Mouse (Mus musculus): ENCODE results near the gene Kazald1. TPM values are rescaled to one million over a fixed set of nuclear protein-coding genes. Genes with fewer than 3 reads are reported as not detected.

Gene Kazald1
- polyA plus RNA-seq, 1 experiment from 2014 or later: 64.9 TPM

DNA sequence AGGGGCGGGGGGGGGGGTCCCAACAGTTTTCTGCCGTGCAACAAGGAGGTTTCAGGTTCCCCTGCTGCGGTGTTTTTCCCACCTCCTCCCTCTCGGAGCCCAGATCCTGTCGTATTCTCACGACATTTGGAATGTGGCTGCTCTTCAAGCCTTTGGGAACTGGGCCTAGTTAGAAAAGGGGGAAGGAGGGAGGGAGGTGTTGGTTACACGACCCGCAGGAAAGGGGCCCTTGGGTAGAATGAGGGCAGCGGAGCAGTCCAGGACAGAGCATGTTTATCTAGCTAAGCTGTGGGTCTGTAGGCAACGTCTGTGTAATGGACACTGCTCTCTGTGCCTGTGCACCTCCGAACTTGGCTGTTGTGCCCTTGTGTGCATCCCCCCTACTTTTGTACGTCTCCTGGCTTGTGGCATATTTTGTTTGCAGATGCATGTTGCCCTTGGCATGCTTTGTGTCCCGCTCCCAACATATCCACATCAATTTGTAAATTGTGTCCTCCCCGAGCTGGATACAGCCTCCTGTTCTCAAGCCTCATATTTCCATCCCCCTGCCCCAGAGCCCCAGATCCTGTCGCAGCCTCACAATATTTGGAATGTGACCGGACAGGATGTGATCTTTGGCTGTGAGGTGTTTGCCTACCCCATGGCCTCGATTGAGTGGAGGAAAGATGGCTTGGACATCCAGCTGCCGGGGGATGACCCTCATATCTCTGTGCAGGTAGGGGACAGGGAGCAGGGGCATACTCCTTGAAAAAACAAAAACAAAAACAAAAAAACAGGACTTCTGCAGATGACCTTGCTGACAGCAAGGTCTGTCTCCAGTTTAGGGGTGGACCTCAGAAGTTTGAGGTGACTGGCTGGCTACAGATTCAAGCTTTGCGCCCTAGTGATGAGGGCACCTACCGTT, 3.0 kb downstream of the Kazald1 start:
- H3K36me3 ChIP-seq (ENCODE audit: control insufficient read depth, insufficient read depth, low read length): no peaks in the 10 kb centered on the region
- DNase-seq (ENCODE audit: low spot score) (peak; percentile 67), ATAC-seq (ENCODE audit: low read depth) (no peak)
- peaks cover 39% of the 10 kb centered on the region for H3K4me1 ChIP-seq (ENCODE audit: control insufficient read depth, insufficient read depth, low read length)
- peak overlapping the region; percentile 51 for H3K4me3 ChIP-seq (ENCODE audit: low read depth, low read length)
- 0 out of 2 replicates have a peak overlapping the region, but pooled peaks have one; percentile 26 for H3K9ac ChIP-seq (ENCODE audit: low read depth, low read length)
- WGBS: 7% methylated on average over 20 of the region's 20 CpGs
- H3K27ac ChIP-seq (replicated peaks; ENCODE audit: low read depth, low read length): no peak overlapping the region
- peaks cover 53% of the 10 kb centered on the region for H3K27me3 ChIP-seq (replicated peaks; ENCODE audit: control insufficient read depth, insufficient read depth, low read length)
- no peaks in the 10 kb centered on the region for H3K9me3 ChIP-seq (ENCODE audit: control insufficient read depth, low read length)
- H3K4me2 ChIP-seq (ENCODE audit: low read depth, low read length): peak overlapping the region; percentile 99

DNA sequence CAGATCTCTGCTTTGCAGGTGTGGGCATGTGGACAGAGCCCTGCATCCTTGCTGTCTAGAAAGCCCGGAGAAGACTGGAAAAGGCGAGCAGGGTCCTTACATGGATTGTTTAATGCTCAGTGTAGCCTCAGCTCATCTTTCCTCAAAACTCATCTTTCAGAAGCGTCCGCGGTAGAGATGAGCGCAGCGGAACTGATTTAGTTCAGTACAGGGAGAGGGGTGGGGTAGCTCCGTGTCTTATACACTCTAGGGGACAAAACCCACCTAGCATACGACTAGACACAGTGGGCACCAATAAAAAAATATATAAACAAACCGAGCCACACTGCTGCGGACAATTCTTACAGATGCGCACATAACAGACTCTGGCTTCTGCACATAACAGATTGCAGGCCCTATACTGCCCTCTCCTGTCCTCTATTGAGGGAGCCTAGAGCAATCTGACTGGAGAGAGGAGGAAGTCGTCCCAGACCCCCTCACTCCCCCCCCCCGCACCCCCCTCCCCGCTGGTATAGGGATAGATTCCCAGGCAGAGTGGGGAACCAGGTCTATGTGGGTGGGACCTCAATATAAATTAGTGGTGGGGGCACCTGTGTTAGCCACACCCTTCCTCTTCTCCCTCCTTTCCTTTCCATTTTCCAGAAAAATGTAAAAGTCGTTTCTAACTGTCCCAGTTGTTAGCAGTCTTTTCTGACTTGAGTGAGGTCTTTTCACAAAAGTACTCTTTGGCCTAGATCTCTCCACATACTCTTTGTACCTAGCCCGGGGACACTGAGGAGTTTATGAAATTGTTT, 4.1 kb downstream of the Kazald1 start:
- Histone ChIP-seq H3K4me3 (ENCODE audit: low read depth, low read length) (peak overlapping the region; percentile 22), H3K4me1 (ENCODE audit: control insufficient read depth, insufficient read depth, low read length) (peaks cover 36% of the 10 kb centered on the region), H3K27me3 (replicated peaks; ENCODE audit: control insufficient read depth, insufficient read depth, low read length) (peaks cover 59% of the 10 kb centered on the region), H3K27ac (replicated peaks; ENCODE audit: low read depth, low read length) (peak overlapping the region; percentile 70; the same call in 1 of the 2 replicates), H3K4me2 (ENCODE audit: low read depth, low read length) (peak overlapping the region; percentile 99), H3K9ac (ENCODE audit: low read depth, low read length) (peak overlapping the region; percentile 50; the same call in 1 of the 2 replicates), H3K9me3 (ENCODE audit: control insufficient read depth, low read length) (no peaks in the 10 kb centered on the region), H3K36me3 (ENCODE audit: control insufficient read depth, insufficient read depth, low read length) (no peaks in the 10 kb centered on the region)
- peak; percentile 81 for DNase-seq (ENCODE audit: low spot score)
- no peak; the same call in 1 of the 2 replicates for ATAC-seq (ENCODE audit: low read depth)
- 4% methylated on average over 15 of the region's 17 CpGs for WGBS

DNA sequence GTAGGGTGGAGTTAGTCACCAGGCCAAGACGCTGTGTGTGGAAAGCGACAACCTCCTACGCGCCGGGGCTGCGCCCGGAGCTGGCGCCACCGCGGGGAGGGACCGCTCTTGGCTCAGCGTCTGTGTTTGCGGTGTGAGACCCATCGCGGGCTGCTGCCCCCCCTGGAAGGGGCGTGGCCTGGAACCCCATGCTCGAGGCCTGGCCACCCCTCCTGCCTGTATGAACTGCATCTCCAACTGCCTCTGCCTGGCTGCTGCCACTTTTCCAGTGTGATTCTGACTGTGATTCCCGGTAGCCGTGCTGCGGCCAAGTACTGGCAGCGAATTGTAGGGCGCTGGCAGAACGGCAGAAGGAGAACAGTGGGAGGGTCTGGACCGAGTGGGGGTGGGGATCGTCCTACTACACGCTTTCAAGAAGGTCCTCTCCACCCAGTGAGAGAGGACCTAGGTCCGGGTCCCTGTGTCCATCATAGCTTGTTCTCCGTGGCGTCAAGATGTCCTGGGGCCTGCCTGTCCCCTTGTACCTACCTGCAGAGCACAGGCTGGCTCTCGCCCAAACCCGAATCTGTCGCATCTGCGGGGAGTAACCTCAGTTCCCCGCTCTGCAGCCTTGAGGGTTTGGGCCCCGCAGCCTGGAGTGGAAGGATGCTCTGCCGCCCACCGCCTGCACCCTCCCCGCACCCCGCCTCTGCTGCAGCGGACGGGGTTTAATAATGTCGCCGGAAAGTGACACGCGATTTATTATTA, 4.9 kb downstream of the Kazald1 start:
- Histone ChIP-seq H3K27me3 (replicated peaks; ENCODE audit: control insufficient read depth, insufficient read depth, low read length) (peaks cover 60% of the 10 kb centered on the region), H3K4me3 (ENCODE audit: low read depth, low read length) (peak overlapping the region; percentile 22), H3K36me3 (ENCODE audit: control insufficient read depth, insufficient read depth, low read length) (no peaks in the 10 kb centered on the region), H3K9ac (ENCODE audit: low read depth, low read length) (peak overlapping the region; percentile 50), H3K9me3 (ENCODE audit: control insufficient read depth, low read length) (no peaks in the 10 kb centered on the region), H3K4me1 (ENCODE audit: control insufficient read depth, insufficient read depth, low read length) (peaks cover 36% of the 10 kb centered on the region), H3K27ac (replicated peaks; ENCODE audit: low read depth, low read length) (peak overlapping the region; percentile 70), H3K4me2 (ENCODE audit: low read depth, low read length) (peak overlapping the region; percentile 99)
- DNase-seq (ENCODE audit: low spot score) (peak; percentile 84), ATAC-seq (ENCODE audit: low read depth) (peak; percentile 28)
- 1% methylated on average over 45 of the region's 45 CpGs for WGBS

DNA sequence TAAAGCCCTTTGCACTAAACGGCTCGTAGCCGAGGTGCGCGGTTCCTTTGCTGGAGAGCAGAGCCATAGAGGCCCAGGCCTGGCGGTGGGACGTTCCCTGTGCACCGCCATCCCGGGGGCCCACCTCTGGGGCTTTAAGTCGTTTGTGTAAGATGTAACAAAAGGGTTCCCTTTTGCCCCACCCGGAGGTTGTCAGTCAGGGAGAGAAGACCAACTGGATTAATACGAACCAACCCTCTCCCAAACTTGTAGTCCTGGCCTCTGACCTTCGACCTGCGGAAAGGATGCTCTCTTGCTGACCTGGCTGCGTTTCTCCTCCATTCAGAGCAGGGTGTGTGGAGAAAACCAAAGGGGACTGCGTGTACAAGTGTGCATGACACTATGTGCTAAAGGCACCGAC, 5.7 kb downstream of the Kazald1 start:
- 3% methylated on average over 17 of the region's 17 CpGs for WGBS
- peak overlapping the region; percentile 99 for H3K4me2 ChIP-seq (ENCODE audit: low read depth, low read length)
- peaks cover 33% of the 10 kb centered on the region for H3K4me1 ChIP-seq (ENCODE audit: control insufficient read depth, insufficient read depth, low read length)
- H3K9ac ChIP-seq (ENCODE audit: low read depth, low read length): peak overlapping the region; percentile 50
- DNase-seq (ENCODE audit: low spot score) (no peak), ATAC-seq (ENCODE audit: low read depth) (no peak)
- H3K36me3 ChIP-seq (ENCODE audit: control insufficient read depth, insufficient read depth, low read length): no peaks in the 10 kb centered on the region
- H3K4me3 ChIP-seq (ENCODE audit: low read depth, low read length): peak overlapping the region; percentile 22
- H3K9me3 ChIP-seq (ENCODE audit: control insufficient read depth, low read length): no peaks in the 10 kb centered on the region
- peaks cover 62% of the 10 kb centered on the region for H3K27me3 ChIP-seq (replicated peaks; ENCODE audit: control insufficient read depth, insufficient read depth, low read length)
- no peak overlapping the region for H3K27ac ChIP-seq (replicated peaks; ENCODE audit: low read depth, low read length)

DNA sequence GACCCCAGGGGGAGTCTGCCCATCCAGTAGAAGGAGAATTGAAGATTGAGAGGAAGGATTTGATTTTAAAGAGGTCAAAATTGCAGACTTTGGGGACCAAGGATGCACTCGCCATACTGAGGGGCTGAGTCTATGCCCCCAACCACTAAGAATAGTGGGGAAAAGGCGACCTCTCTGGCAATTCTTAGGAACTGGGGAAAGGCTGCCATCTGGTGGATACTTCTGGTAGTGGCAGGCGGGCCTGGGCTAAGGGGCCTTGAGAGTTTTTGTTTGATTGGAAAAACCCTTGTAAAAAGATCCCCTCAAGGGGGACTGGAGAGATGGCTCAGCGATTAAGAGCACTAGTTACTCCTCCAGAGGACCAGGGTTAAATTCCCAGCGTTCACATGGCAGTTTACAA, 6.2 kb downstream of the Kazald1 start:
- Histone ChIP-seq H3K27me3 (replicated peaks; ENCODE audit: control insufficient read depth, insufficient read depth, low read length) (peaks cover 57% of the 10 kb centered on the region), H3K36me3 (ENCODE audit: control insufficient read depth, insufficient read depth, low read length) (no peaks in the 10 kb centered on the region), H3K27ac (replicated peaks; ENCODE audit: low read depth, low read length) (no peak overlapping the region), H3K4me3 (ENCODE audit: low read depth, low read length) (peak overlapping the region; percentile 22; the same call in 1 of the 2 replicates), H3K4me1 (ENCODE audit: control insufficient read depth, insufficient read depth, low read length) (peaks cover 27% of the 10 kb centered on the region), H3K9me3 (ENCODE audit: control insufficient read depth, low read length) (no peaks in the 10 kb centered on the region), H3K9ac (ENCODE audit: low read depth, low read length) (0 out of 2 replicates have a peak overlapping the region, but pooled peaks have one; percentile 50), H3K4me2 (ENCODE audit: low read depth, low read length) (peak overlapping the region; percentile 99)
- no peak for ATAC-seq (ENCODE audit: low read depth)
- peak; percentile 60 for DNase-seq (ENCODE audit: low spot score)
- 3% methylated on average over 5 of the region's 5 CpGs for WGBS

DNA sequence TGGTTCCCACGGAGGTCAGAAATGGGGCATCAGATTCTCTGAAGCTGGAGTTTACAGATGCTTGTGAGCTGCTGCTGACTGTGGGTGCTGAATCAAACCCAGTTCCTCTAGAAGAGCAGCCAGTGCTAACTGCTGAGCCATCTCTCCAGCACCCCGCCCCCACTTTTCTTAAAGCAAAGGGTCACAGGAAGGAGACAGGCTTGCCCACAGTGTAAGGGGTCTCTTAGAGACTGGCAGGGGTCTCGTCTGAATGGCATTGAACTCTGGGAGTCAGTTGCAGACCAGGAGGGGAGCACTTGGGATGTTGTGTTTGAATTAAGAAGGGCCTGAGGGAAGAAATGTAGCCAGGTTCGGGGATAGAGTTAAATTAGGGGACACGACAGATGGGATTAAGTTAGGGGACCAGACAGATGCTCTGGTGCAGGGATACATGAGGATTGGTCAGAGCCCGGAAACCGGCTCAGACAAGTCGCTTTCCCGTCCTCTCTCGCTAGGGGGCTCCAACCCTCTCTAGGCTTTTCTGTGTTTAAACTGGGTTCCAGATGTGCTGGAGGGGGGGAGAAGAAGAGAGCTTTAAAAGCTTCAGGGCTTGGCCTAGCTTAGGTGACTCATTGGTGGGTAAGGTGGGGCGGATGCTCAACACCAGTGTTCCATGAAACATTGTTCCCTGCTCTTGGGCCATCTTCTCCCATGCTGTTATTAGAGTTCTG, 7.0 kb downstream of the Kazald1 start:
- Histone ChIP-seq H3K4me2 (ENCODE audit: low read depth, low read length) (no peak overlapping the region), H3K9ac (ENCODE audit: low read depth, low read length) (no peak overlapping the region), H3K4me3 (ENCODE audit: low read depth, low read length) (no peak overlapping the region), H3K27ac (replicated peaks; ENCODE audit: low read depth, low read length) (no peak overlapping the region), H3K4me1 (ENCODE audit: control insufficient read depth, insufficient read depth, low read length) (peaks cover 20% of the 10 kb centered on the region), H3K27me3 (replicated peaks; ENCODE audit: control insufficient read depth, insufficient read depth, low read length) (peaks cover 50% of the 10 kb centered on the region), H3K9me3 (ENCODE audit: control insufficient read depth, low read length) (no peaks in the 10 kb centered on the region), H3K36me3 (ENCODE audit: control insufficient read depth, insufficient read depth, low read length) (no peaks in the 10 kb centered on the region)
- peak; percentile 51 for DNase-seq (ENCODE audit: low spot score)
- ATAC-seq (ENCODE audit: low read depth): no peak
- WGBS: 13% methylated on average over 11 of the region's 11 CpGs

DNA sequence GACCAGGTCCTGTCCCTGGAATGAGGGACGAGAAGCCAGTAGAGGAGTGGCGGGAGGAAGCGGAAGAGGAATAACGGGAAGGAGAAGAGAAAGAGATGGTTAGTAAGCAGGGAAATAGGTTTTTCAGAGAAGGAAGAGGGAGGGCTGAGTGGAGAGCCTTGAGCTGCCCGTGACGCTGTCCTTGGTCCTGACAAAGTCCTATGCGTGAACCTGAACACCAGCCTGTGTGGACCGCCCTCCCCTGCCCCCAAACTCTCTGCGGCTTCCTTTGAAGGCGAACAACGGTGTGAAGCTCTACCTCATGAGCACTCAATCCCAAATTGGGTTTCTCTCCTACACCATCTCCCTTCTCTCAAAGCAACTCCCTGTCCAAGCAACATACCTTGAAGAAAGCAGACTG, 22.8 kb downstream of the Kazald1 start:
- Histone ChIP-seq H3K4me3 (ENCODE audit: low read depth, low read length) (no peak overlapping the region), H3K36me3 (ENCODE audit: control insufficient read depth, insufficient read depth, low read length) (no peaks in the 10 kb centered on the region), H3K9ac (ENCODE audit: low read depth, low read length) (no peak overlapping the region), H3K27ac (replicated peaks; ENCODE audit: low read depth, low read length) (no peak overlapping the region), H3K27me3 (replicated peaks; ENCODE audit: control insufficient read depth, insufficient read depth, low read length) (peaks cover 7% of the 10 kb centered on the region; the same call in 1 of the 2 replicates), H3K4me2 (ENCODE audit: low read depth, low read length) (no peak overlapping the region), H3K4me1 (ENCODE audit: control insufficient read depth, insufficient read depth, low read length) (no peaks in the 10 kb centered on the region), H3K9me3 (ENCODE audit: control insufficient read depth, low read length) (no peaks in the 10 kb centered on the region)
- 22% methylated on average over 11 of the region's 11 CpGs for WGBS
- peak; percentile 78 for DNase-seq (ENCODE audit: low spot score)
- no peak for ATAC-seq (ENCODE audit: low read depth)

All from embryonic facial prominence, embryonic 14.5 days (tissue).